Mouse (Mus musculus) regulatory T cell (primary cell): Measurements from ENCODE around the gene Agrn.

Experiments used
- in situ Hi-C: fragments of 300-600 bp; cut with MboI, MseI; formaldehyde crosslinking; loops from one replicate; pipeline ENCODE4 v1.15.1; 2025; ENCODE audit warnings: high pct_unique_total_duplicates

Agrn gene

GRCm38 (mm10) chr4:156197131-156197828 lies at the start of gene Agrn:
TSS of gene Agrn (minus strand) at chr4:156197488.
- in situ Hi-C loops, result no loop called here

- in situ Hi-C loops, result no loop called here
These were observed 39.6 kb upstream of the Agrn start for GRCm38 (mm10) chr4:156236651-156237447.

- in situ Hi-C loops, result no loop called here
These were observed 38.7 kb upstream of the Agrn start, which contains the start of gene Noc2l for GRCm38 (mm10) chr4:156235808-156236533. TSS of gene Noc2l (plus strand) at chr4:156236010.

GRCm38 (mm10) chr4:156235360-156235770 lies 38.1 kb upstream of the Agrn start:
- in situ Hi-C loops, result no loop called here

- in situ Hi-C loops, result no loop called here
These were observed 37.5 kb upstream of the Agrn start, which contains the start of gene Plekhn1 for GRCm38 (mm10) chr4:156234701-156235213. TSS of gene Plekhn1 (minus strand) at chr4:156234857.

GRCm38 (mm10) chr4:156234021-156234501 lies 36.8 kb upstream of the Agrn start:
- in situ Hi-C loops, result no loop called here

GRCm38 (mm10) chr4:156228393-156229024 lies 31.2 kb upstream of the Agrn start:
- in situ Hi-C loops, result no loop called here

- in situ Hi-C loops, result no loop called here
These were observed 30.6 kb upstream of the Agrn start for GRCm38 (mm10) chr4:156227752-156228392.

GRCm38 (mm10) chr4:156224276-156224675 lies 27.0 kb upstream of the Agrn start:
- in situ Hi-C loops, result no loop called here

GRCm38 (mm10) chr4:156219936-156220335 lies 22.6 kb upstream of the Agrn start:
- in situ Hi-C loops, result no loop called here

GRCm38 (mm10) chr4:156217838-156218237 lies 20.6 kb upstream of the Agrn start:
- in situ Hi-C loops, result no loop called here

- in situ Hi-C loops, result no loop called here
These were observed 19.9 kb upstream of the Agrn start for GRCm38 (mm10) chr4:156217022-156217669.

GRCm38 (mm10) chr4:156216196-156216595 lies 18.9 kb upstream of the Agrn start:
- in situ Hi-C loops, result no loop called here

- in situ Hi-C loops, result no loop called here
These were observed 18.4 kb upstream of the Agrn start, which contains the start of gene Perm1 for GRCm38 (mm10) chr4:156215649-156216048. TSS of gene Perm1 (plus strand) at chr4:156215868.

GRCm38 (mm10) chr4:156213134-156213533 lies 15.8 kb upstream of the Agrn start:
- in situ Hi-C loops, result no loop called here

- in situ Hi-C loops, result no loop called here
These were observed 12.8 kb upstream of the Agrn start for GRCm38 (mm10) chr4:156209963-156210635.

- in situ Hi-C loops, result no loop called here
These were observed 11.6 kb upstream of the Agrn start for GRCm38 (mm10) chr4:156208872-156209271.

- in situ Hi-C loops, result no loop called here
These were observed 6.3 kb upstream of the Agrn start for GRCm38 (mm10) chr4:156203413-156204131.

- in situ Hi-C loops, result no loop called here
These were observed 5.7 kb upstream of the Agrn start, which contains the start of gene AW011738 for GRCm38 (mm10) chr4:156203001-156203412. TSS of gene AW011738 (plus strand) at chr4:156203304.
